In the genomic region with DNA sequence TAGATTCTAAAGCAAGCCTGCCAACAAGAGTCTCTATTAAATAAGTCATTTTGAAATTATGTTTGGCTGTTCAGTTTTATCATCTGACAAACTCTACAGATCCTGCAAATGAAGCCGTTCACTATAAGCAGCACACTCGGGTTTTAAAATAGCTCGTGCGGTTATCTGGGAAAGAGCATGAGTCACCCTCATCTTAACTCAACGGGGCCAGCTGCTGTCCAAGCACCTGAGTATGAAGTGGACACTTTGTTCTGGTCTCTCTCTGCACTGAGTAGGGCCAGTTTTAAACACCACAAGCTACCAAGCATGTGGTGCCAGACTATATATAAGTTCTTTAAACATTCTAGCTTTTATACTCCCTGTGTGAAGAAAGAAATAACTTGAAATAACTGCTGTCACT, we compare ENCODE assay signal across 20 mouse cellular contexts.
A peak's percentile ranks its signal among the peaks of the same experiment; 100 is the strongest.
DNase-seq lines count a peak whose midpoint lies in the region; ATAC-seq and TF ChIP-seq lines count a peak whose summit lies in the region.
"Had no signal": no experiment of that assay in that cellular context is flagged by ENCODE, and none has a peak within 500 bp of the region (broad histone marks: within the 10 kb centered on the region; RNA-seq: fewer than 3 reads in every experiment).

No protein-coding gene starts in this region.

- H3K4me2 ChIP-seq in heart, embryonic 12.5 days = no peak overlapping the region
- H3K4me2 ChIP-seq in heart, embryonic 16.5 days (ENCODE audit: low read depth, low read length) = no peak overlapping the region
- H3K4me2 ChIP-seq: embryonic facial prominence, embryonic 15.5 days; heart, embryonic 13.5 days; hindbrain, embryonic 12.5 days had no signal

- H3K27ac ChIP-seq in heart, embryonic 12.5 days (ENCODE audit: poor library complexity, severe bottlenecking) = no peak overlapping the region
- H3K27ac ChIP-seq in heart, embryonic 16.5 days (ENCODE audit: low read length) = peak overlapping the region; percentile 57
- no peak overlapping the region for H3K27ac ChIP-seq in thymus, adult 2 months (ENCODE audit: control insufficient read depth, insufficient read depth, low read length)
- H3K27ac ChIP-seq: embryonic facial prominence, embryonic 15.5 days; forebrain, embryonic 10.5 days; heart, embryonic 13.5 days; hindbrain, embryonic 12.5 days had no signal

- H3K9me3 ChIP-seq in heart, embryonic 12.5 days (replicated peaks) = no peaks in the 10 kb centered on the region
- no peaks in the 10 kb centered on the region for H3K9me3 ChIP-seq in heart, embryonic 16.5 days (replicated peaks; ENCODE audit: control insufficient read depth, low read length)
- H3K9me3 ChIP-seq: embryonic facial prominence, embryonic 15.5 days; forebrain, embryonic 10.5 days; heart, embryonic 13.5 days; hindbrain, embryonic 12.5 days had no signal

- TF ChIP-seq CTCF in thymus, adult 2 months (IDR thresholded peaks at IDR 0.05; ENCODE audit: borderline replicate concordance, control insufficient read depth, extremely low read depth, insufficient read depth, low read length, poor library complexity) = no peak

- H3K4me3 ChIP-seq in heart, embryonic 12.5 days = no peak overlapping the region
- no peak overlapping the region for H3K4me3 ChIP-seq in heart, embryonic 16.5 days (ENCODE audit: low read length)
- H3K4me3 ChIP-seq in thymus, adult 2 months (ENCODE audit: control insufficient read depth, insufficient read depth, low read length) = no peak overlapping the region
- H3K4me3 ChIP-seq: embryonic facial prominence, embryonic 15.5 days; erythroblast, embryonic 14.5 days; forebrain, embryonic 10.5 days; heart, embryonic 13.5 days; hindbrain, embryonic 12.5 days had no signal

- H3K4me1 ChIP-seq in heart, embryonic 12.5 days (replicated peaks) = peaks cover 5% of the 10 kb centered on the region; the same call in 1 of the 2 replicates
- peaks cover 5% of the 10 kb centered on the region for H3K4me1 ChIP-seq in heart, embryonic 16.5 days (ENCODE audit: control insufficient read depth, insufficient read depth, low read length)
- no peaks in the 10 kb centered on the region for H3K4me1 ChIP-seq in thymus, adult 2 months (replicated peaks; ENCODE audit: control insufficient read depth, insufficient read depth, low read length)
- H3K4me1 ChIP-seq: embryonic facial prominence, embryonic 15.5 days; forebrain, embryonic 10.5 days; hindbrain, embryonic 12.5 days had no signal

- no peak overlapping the region for H3K9ac ChIP-seq in heart, embryonic 12.5 days
- H3K9ac ChIP-seq in heart, embryonic 16.5 days (ENCODE audit: low read length) = no peak overlapping the region
- H3K9ac ChIP-seq: embryonic facial prominence, embryonic 15.5 days; heart, embryonic 13.5 days; hindbrain, embryonic 12.5 days had no signal

- no peak for ATAC-seq in heart, embryonic 12.5 days (ENCODE audit: insufficient number of reproducible peaks, low FRiP score)
- ATAC-seq in heart, embryonic 16.5 days (replicated peaks; ENCODE audit: extremely low read depth, insufficient read depth, low FRiP score) = peak; percentile 80; the same call in 1 of the 2 replicates
- ATAC-seq: forebrain, embryonic 14.5 days; hindbrain, embryonic 16.5 days; inflammation-experienced regulatory T-cells, adult 6 months; intestine, postnatal 0 days had no signal

- H3K27me3 ChIP-seq in heart, embryonic 12.5 days (replicated peaks) = no peaks in the 10 kb centered on the region
- no peaks in the 10 kb centered on the region for H3K27me3 ChIP-seq in heart, embryonic 16.5 days (ENCODE audit: control insufficient read depth, insufficient read depth, low read length)
- no peaks in the 10 kb centered on the region for H3K27me3 ChIP-seq in thymus, adult 2 months (ENCODE audit: control insufficient read depth, insufficient read depth, low read length)
- H3K27me3 ChIP-seq: embryonic facial prominence, embryonic 15.5 days; heart, embryonic 13.5 days; hindbrain, embryonic 12.5 days had no signal

- no peaks in the 10 kb centered on the region for H3K36me3 ChIP-seq in heart, embryonic 12.5 days
- H3K36me3 ChIP-seq in heart, embryonic 16.5 days (ENCODE audit: control insufficient read depth, insufficient read depth) = no peaks in the 10 kb centered on the region
- H3K36me3 ChIP-seq in thymus, adult 2 months (ENCODE audit: control insufficient read depth, insufficient read depth, low read length) = no peaks in the 10 kb centered on the region
- H3K36me3 ChIP-seq: embryonic facial prominence, embryonic 15.5 days; forebrain, embryonic 10.5 days; heart, embryonic 13.5 days; hindbrain, embryonic 12.5 days had no signal

- DNase-seq in heart, adult 8-10 months (ENCODE audit: low spot score) = peak; percentile 11
- DNase-seq in heart, adult 11 months = no peak
- peak; percentile 69 for DNase-seq in brain, adult 2 months (ENCODE audit: low read depth, low spot score)
- DNase-seq in thymus, adult 2 months = no peak
- DNase-seq: adrenal gland, adult 2 months; adrenal gland, postnatal 25 days; cerebellum, postnatal 10 days; gastrocnemius, postnatal 10 days; kidney, adult 8-10 months had no signal

- no peak for TF ChIP-seq POLR2A in thymus, adult 2 months (IDR thresholded peaks at IDR 0.05; ENCODE audit: control insufficient read depth, extremely low read depth, insufficient read depth, low read length, poor library complexity)

- 14% methylated on average over 5 of the region's 5 CpGs for WGBS in heart, embryonic 12.5 days
- 26% methylated on average over 5 of the region's 5 CpGs for WGBS in heart, embryonic 16.5 days
- 88% methylated on average over 5 of the region's 5 CpGs for WGBS in thymus, adult 2 months

Comparison
In these comparisons a context has a peak if more than half of its experiments do, and no peak if none do; other contexts are left out.
1. DNase-seq: peak in heart, adult 8-10 months (single experiment) and brain, adult 2 months (single experiment); none in heart, adult 11 months (single experiment) and thymus, adult 2 months (single experiment).